Mouse (Mus musculus): ENCODE data around the gene Tmppe.
A peak's percentile ranks its signal among the peaks of the same experiment; 100 is the strongest.

The Tmppe gene

DNA sequence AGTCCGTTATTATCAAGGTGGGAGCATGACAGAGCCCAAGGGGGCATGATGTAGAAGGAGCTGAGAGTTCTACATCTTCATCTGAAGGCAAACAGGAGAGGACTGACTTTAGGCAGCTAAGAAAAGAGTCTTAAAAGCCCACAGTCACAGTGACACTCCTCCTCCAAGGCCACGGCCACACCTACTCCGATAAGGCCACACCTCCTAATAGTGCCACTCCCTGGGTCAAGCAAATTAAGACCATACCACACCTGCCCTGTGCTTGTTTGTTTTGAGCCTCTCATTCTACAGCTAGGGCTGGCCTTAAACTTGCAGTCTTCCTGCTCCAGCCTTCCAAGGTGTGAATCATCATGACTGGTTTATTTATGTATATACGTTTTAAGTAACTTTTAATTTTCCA is 5.6 kb upstream of the Tmppe start:
- DNase-seq: no peak

DNA sequence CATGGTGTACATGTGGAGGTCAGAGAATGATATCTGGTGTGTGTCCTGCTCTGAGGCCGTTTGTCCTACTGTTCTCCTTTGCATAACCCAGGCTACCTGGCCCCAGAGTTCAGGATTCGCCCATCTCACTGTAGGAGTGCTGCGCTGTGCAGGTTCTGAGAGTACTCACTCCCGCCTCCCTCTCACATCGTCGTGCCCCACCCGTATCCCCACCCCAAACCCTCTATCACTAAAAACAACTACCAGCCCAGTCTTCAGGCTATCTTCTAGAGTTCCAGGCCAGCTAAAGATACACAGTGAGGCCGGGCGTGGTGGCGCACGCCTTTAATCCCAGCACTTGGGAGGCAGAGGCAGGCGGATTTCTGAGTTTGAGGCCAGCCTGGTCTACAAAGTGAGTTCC is 1.2 kb upstream of the Tmppe start:
- no peak for DNase-seq

GRCm38 (mm10) chr9:114400588-114400948 is 337 bp upstream of the Tmppe start:
- DNase-seq: no peak

DNA sequence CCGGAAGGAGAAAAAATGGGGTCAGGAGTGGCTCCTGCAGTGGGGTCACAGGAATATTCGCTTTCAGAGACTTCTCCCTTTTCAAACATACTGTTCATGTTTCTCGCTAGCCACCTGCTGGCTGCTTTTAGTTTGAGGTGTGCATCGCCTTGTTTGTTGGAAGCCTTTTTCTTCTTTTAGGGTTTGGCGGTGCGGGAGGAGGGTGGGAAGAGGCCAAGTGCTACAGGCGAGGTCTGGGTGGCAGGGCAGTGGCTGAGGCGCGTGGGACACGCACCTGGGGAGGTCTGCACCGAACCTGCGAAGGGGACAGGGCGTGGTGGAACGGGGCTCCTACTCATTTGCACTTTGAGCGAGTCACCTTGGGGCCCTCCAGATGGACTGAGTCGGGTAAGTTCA is 778 bp downstream of the Tmppe start:
- peak; percentile 68 for DNase-seq

DNA sequence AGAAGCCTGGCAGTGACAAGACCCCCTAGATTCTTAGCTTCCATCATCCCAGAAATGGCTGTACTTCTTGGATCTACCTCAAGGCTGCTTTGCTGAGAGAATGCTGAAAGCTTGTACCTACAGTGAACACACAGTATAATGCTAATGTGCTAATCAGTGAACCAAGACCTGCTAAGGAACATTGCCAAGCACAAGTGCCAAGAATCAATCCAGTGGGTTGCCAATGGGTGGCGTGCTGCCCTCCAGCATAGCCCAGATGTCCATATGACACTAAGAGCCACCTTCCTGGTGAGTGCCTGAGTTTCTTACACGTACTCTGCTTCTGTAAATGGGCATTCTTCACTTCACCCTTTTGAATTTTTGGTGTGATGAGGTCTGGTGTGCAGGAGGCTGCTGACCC is 6.8 kb downstream of the Tmppe start:
- DNase-seq: no peak

GRCm38 (mm10) chr9:114410313-114410862 is 9.5 kb downstream of the Tmppe start:
- DNase-seq: no peak

- no peak for DNase-seq
Observed at GRCm38 (mm10) chr9:114411295-114411694, 10.4 kb downstream of the Tmppe start.

DNA sequence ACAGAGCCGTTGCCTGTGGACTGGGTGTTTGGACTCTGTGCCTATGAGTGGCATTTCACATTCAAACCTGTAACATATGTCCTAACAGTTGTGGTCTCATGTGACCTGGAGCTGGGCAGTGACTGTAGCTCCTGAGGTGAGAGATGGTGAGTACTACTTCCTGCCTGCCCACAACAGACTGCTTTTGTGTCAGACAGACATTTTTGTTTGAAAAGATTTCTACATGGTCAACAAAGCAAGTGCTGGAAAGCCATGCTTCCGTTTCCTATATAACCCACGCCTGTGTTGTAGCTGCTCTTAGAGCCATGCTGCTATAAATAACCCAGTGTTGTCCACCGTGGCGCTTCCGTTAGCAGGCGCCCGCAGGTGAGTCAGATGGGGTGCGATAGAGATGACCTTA is 11.5 kb downstream of the Tmppe start:
- no peak for DNase-seq

- no peak for DNase-seq
Observed at GRCm38 (mm10) chr9:114413866-114414265, 13.0 kb downstream of the Tmppe start.

DNA sequence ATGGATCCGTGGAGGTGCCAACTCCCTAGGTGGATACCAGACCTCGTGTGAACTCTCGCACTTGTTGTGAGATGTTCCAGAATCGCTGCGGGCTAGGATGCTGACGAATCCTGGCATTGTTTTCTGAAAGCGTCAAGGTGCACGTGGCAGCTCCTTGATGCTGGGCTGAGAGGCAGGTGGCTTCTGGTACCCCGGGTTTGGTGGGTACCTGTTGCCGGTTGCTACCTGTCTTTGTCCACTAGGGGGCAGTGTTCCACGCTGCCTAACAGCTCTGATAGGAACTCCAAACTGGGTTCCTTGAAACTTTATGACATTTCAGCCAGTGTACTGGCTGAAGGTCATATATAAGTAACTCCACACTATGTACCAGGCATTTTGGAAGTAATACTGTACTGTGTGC is 14.8 kb downstream of the Tmppe start:
- DNase-seq: peak; percentile 77

GRCm38 (mm10) chr9:114416646-114417517 is 16.0 kb downstream of the Tmppe start:
- DNase-seq: no peak

DNA sequence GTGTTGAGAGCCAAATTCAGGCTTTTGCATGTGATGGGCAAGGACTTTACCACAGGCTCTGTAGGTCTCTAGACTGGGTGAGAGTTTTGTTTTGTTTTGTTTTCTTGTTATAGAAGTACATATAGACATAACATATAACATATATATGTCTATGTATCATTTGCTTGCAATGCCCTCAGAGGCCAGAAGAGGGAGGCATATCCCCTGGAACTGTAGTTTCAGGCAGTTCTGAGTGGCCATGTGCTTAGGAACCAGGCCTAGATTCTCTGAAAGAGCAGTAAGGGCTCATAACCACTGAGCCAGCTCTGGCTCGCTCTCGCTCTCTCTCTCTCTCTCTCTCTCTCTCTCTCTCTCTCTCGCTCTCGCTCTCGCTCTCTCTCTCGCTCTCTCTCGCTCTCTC is 17.3 kb downstream of the Tmppe start:
- peak; percentile 87 for DNase-seq

- no peak for DNase-seq
Observed at GRCm38 (mm10) chr9:114420443-114420842, 19.5 kb downstream of the Tmppe start.

DNA sequence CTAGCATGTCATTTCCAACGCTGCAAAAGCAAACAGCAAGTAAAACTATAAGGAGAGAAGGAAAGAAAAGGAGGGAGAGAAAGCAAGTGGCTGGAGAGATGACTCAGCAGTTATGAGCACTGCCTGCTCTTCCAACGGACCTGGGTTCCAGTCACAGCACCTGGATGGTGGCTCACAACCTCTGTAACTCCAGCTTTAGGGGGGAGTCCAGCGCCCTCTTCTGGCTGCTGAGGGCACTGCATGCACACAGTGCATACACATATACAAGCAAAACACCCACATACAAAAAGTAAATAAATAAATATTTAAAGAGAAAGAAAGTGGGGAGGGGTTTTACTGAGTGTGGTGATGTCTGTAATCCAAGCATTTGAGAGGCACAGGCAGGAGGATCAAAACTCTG is 20.1 kb downstream of the Tmppe start:
- DNase-seq: no peak

DNA sequence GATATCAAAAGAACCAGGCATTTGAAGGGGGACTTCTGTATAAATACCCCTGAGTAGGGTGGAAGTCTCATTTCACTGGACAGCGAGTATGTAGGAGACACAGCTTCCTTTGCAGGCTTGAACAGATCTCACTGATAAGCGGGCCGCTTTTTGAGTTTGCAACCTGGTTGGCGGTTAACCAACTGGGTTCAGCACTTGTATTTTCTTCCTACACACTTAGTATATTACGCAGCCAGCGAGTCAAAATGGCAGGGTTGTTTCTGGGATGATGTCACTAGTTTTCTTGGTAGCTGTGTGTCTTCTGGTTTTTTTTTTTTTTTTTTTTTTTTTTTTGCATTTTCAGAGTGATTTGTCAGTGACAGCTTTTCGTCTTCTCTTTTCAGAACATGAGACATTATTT is 20.9 kb downstream of the Tmppe start:
- DNase-seq: no peak

DNA sequence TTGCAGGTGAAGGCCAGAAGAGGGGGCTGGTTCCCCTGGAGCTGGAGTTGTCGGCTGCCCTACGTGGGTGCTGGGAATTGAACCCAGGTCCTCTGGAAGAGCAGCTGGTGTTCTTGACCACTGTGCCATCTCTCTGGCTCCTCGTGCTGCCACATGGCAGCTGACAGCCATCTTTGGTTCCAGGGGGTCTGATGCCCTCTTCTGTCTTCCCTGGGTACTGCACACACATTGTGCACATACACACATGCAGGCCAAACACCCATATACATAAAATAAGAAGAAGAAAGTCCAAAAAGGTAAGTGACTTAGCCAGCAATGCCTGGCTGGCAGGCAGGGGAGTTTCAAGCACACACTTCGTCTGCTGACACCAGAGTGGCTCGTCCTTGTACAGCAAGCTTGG is 24.7 kb downstream of the Tmppe start:
- DNase-seq: no peak

GRCm38 (mm10) chr9:114426201-114426600 is 25.3 kb downstream of the Tmppe start:
- DNase-seq: no peak

GRCm38 (mm10) chr9:114427425-114427824 is 26.5 kb downstream of the Tmppe start:
- no peak for DNase-seq

- peak; percentile 29 for DNase-seq
Observed at GRCm38 (mm10) chr9:114428103-114428834, 27.4 kb downstream of the Tmppe start.

DNA sequence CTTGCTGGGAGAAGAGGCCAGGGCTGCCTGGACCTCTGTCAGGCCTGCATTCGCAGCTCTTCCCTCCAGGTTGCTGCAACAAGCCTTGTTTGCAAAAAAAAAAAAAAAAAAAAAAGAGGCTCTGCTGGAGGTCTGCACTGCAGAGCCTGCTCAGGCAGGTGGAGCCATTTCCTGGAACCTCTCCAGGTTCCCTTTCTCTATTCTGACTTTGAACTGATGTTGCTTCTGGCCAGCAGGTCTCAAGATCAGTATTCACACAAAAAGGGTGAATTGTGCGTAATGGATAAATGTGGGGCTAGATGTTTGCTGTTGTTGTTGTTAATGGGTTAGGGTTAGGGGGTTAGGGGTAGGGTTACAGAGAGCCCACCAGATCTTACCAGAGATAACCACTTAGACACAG is 34.8 kb downstream of the Tmppe start:
- DNase-seq: peak; percentile 68

DNA sequence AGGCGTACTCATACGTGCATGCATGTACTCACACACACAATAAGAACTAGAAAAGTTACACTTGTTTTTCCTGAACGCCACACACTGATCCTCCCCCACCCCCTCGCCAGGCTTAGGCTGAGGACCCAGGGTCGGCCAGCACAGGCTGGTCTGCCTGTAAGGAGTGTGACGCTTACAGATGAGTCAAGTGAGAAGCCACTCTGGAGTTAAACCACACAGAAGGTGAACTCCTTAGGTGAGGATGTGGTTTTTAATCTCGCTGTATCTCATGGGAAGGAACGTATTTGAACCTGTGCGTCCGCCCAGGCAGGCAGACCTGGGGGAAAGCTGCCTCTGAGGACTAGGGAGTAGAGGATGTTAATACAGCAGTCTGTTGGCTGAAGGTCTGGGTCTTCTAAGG is 39.6 kb downstream of the Tmppe start:
- peak; percentile 66 for DNase-seq

DNA sequence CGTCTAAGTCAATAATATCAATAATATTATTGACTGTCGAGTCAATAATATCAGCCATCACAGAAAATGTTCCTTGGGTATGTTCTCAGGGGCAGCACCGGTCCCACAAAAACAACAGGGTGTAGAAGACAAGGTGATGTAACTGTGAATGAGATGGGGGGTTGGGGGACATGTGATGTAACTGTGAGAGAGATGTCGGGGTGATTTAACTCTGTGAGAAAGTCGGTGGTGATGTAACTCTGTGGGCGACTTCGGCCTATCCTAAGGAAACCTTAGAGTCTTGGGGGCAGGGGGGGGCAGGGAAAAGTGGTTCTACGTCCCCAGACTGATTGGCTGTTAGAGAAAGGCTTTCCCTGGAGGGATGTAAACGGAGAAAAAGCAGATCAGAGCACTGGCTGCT is 41.3 kb downstream of the Tmppe start:
- no peak for DNase-seq

- no peak for DNase-seq
Observed at GRCm38 (mm10) chr9:114442893-114443292, 42.0 kb downstream of the Tmppe start.

DNA sequence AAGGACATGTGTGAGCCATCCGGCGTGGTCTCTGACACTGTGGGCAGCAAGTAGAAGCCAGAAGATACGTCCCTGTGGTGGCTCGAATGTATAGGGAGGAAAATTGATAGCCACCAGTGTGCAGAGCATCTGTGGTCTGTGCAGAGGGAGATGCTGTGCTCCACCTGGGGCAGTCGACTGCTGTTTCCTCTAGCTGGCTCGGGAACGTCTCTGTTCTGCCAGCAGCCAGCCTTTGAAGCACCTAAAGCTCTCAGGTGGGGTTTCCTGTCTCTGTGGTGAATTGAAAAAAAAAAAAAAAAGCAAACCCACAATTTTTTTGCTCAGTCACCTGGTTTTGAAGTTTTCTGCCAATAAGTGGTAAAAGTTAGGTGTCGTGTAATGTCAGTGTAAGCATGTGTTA is 42.4 kb downstream of the Tmppe start:
- peak; percentile 82 for DNase-seq

All from thymus, postnatal 25 days (tissue).